Mouse (Mus musculus) lung, embryonic 16.5 days (tissue): ENCODE results near the gene Rsf1. TPM values are rescaled to one million over a fixed set of nuclear protein-coding genes. Genes with fewer than 3 reads are reported as not detected.

Experiments
- ATAC-seq: fragments of 200-750 bp; cut with Nextera tagmentation; 2 replicates; pipeline ENCODE4 v1.8.0; 2017; ENCODE audit warnings: low read depth, mild to moderate bottlenecking, moderate library complexity
- H3K27ac ChIP-seq: fragments of 300-500 bp; sonication (generic); 2 replicates; pipeline ENCODE4 v1.5.1; 2014; ENCODE audit warnings: mild to moderate bottlenecking, control low read depth, low read length
- H3K27me3 ChIP-seq: fragments of 300-500 bp; sonication (generic); 2 replicates; pipeline ENCODE4 v1.6.1; 2014; ENCODE audit warnings: low read depth, low read length, mixed read lengths; ENCODE audit not compliant: control insufficient read depth, insufficient read depth
- H3K36me3 ChIP-seq: fragments of 300-500 bp; sonication (generic); 2 replicates; pipeline ENCODE4 v1.6.1; 2014; ENCODE audit warnings: low read length; ENCODE audit not compliant: control insufficient read depth, insufficient read depth
- H3K4me1 ChIP-seq: fragments of 300-500 bp; sonication (generic); replicated peaks from 2 replicates; pipeline ENCODE4 v1.6.1; 2014; ENCODE audit warnings: low read length, mixed read lengths; ENCODE audit not compliant: control insufficient read depth, insufficient read depth
- H3K4me2 ChIP-seq: fragments of 300-500 bp; sonication (generic); 2 replicates; pipeline ENCODE4 v1.6.1; 2014; ENCODE audit warnings: low read depth, low read length, control low read depth
- H3K4me3 ChIP-seq: fragments of 300-500 bp; sonication (generic); 2 replicates; pipeline ENCODE4 v1.5.1; 2014; ENCODE audit warnings: mild to moderate bottlenecking, low read length, control low read depth
- H3K9ac ChIP-seq: fragments of 300-500 bp; sonication (generic); 2 replicates; pipeline ENCODE4 v1.6.1; 2014; ENCODE audit warnings: low read length, control low read depth
- H3K9me3 ChIP-seq: fragments of 300-500 bp; sonication (generic); 2 replicates; pipeline ENCODE4 v1.6.1; 2016; ENCODE audit warnings: low read length; ENCODE audit not compliant: control insufficient read depth
- WGBS: fragments of 180-500 bp; shearing (Covaris S2); extraction: QIAGEN DNeasy Blood & Tissue Kit; methylation state at CpG from one replicate; pipeline ENCODE4 v1.1.7; 2014; 5-methylcytosine and 5-hydroxymethylcytosine counted together
- polyA plus RNA-seq: library from polyadenylated mRNA; unstranded; fragments of >200 nt; fragmentation: Nextera tagmentation; extraction: Ambion mirVana; gene quantifications from 2 replicates; pipeline ENCODE4 v1.2.1, GENCODE M21; 2015

The Rsf1 gene
- polyA plus RNA-seq, 1 experiment from 2014 or later, result 18.6 TPM

- H3K27ac ChIP-seq, result no peak overlapping the region
These were observed 146.4 kb downstream of the Rsf1 start for GRCm38 (mm10) chr7:97726080-97726479.

GRCm38 (mm10) chr7:97726778-97727177 is 147.1 kb downstream of the Rsf1 start:
- H3K27me3 ChIP-seq, result no peaks in the 10 kb centered on the region
- H3K4me2 ChIP-seq, result no peak overlapping the region
- H3K27ac ChIP-seq, result no peak overlapping the region
- no peak overlapping the region for H3K4me3 ChIP-seq
- no peaks in the 10 kb centered on the region for H3K9me3 ChIP-seq
- H3K4me1 ChIP-seq, result no peaks in the 10 kb centered on the region
- no peaks in the 10 kb centered on the region; the same call in 1 of the 2 replicates for H3K36me3 ChIP-seq
- no peak for ATAC-seq
- no peak overlapping the region for H3K9ac ChIP-seq
- WGBS, result 76% methylated on average over 7 of the region's 7 CpGs

More at GRCm38 (mm10) chr7:97726080-97726479, 146.4 kb downstream of the Rsf1 start:
- no peak overlapping the region for H3K4me2 ChIP-seq
- WGBS, result 88% methylated on average over 7 of the region's 7 CpGs
- H3K4me3 ChIP-seq, result no peak overlapping the region
- no peaks in the 10 kb centered on the region for H3K9me3 ChIP-seq
- no peaks in the 10 kb centered on the region for H3K27me3 ChIP-seq
- no peaks in the 10 kb centered on the region for H3K4me1 ChIP-seq
- no peak for ATAC-seq
- no peak overlapping the region for H3K9ac ChIP-seq
- H3K36me3 ChIP-seq, result no peaks in the 10 kb centered on the region; the same call in 1 of the 2 replicates

DNA sequence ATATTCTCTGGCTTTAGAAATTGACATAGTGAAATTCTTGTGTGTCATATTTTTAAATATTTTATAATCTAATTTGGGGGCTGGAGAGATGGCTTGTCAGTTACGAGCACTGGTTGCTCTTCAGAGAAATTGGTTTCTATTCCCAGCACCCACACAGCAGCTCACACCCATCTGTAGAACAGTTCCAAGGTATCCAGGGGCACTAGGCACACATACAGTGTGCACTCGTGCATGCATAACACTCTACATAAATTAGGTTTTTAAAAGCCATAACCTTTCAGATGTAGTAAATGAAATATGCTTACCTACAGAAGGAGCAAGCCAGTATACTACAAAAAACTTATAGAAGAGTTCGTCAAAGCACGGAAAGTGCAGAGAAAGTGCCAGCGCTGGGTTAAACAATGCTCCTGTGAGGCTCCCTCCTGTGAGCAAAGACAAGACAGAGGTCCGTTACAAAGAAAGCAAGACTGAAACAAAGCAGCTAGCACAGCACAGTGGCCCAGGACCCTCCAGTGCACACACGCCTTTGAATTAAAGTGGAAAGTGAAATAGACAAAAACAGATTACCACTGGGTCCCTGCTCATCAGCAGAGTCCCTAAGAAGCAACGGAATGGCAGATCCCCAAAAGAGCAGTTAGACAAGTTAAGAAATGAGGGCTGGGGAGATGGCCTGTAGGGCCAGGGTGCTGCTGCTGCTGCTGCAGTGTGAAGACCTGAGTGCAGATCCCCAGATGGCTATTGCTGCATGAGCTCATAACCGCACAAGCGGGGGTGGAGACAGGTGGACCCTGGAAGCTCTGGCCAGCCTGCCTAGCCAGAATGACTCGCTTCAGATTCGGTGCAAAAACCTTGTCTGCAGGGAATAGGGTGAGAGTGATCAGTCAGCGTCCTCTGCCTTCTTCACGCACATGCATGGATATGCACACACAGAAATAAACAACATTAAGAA is 149.3 kb downstream of the Rsf1 start:
- Histone ChIP-seq H3K9ac (no peak overlapping the region), H3K4me3 (no peak overlapping the region), H3K4me1 (no peaks in the 10 kb centered on the region), H3K27me3 (no peaks in the 10 kb centered on the region), H3K4me2 (no peak overlapping the region), H3K36me3 (no peaks in the 10 kb centered on the region; the same call in 1 of the 2 replicates), H3K27ac (no peak overlapping the region), H3K9me3 (no peaks in the 10 kb centered on the region)
- 72% methylated on average over 14 of the region's 14 CpGs for WGBS
- no peak for ATAC-seq

DNA sequence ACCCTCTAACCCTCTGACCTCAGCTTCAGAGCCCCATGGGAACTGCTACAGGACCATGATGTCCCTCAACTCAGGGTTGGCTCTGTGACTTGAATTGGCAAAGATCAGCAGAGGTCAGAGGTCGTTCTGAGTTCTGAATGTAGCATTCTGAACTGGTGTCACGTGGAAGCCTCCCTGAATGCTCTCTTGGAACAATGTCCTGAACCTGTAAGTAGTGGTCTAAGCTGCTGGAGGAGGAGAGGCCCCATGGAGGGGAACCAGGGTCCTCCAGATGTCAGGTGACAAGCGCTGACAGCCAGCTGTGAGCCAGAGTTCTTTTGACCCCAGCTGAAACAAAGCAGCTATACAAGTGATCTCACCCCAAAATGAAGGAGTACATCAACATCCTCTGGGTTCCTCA is 150.7 kb downstream of the Rsf1 start:
- ATAC-seq, result no peak
- no peak overlapping the region for H3K4me3 ChIP-seq
- 66% methylated on average over 3 of the region's 3 CpGs for WGBS
- no peak overlapping the region for H3K9ac ChIP-seq
- no peaks in the 10 kb centered on the region; the same call in 1 of the 2 replicates for H3K36me3 ChIP-seq
- H3K27ac ChIP-seq, result no peak overlapping the region
- no peaks in the 10 kb centered on the region for H3K27me3 ChIP-seq
- H3K9me3 ChIP-seq, result no peaks in the 10 kb centered on the region
- no peaks in the 10 kb centered on the region for H3K4me1 ChIP-seq
- H3K4me2 ChIP-seq, result no peak overlapping the region

DNA sequence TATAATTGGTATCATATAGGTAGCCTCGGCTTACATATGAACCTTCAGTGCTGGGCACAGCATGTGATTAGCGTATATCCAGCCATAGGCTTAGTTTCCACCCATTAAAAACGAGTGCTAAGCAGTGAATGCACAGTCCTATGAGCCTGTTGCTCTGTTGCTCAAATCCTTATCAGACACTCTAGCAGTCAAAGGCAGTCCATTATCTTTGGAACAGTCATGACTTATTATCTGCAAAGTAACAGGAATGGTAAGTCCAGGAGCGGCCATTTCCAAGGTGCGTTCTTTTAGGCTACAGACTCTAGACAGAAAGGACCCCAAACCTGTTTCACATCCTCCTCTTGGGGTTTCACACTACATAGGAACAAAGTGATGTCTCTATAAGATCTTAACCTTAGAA is 153.9 kb downstream of the Rsf1 start:
- Histone ChIP-seq H3K4me2 (no peak overlapping the region), H3K36me3 (no peaks in the 10 kb centered on the region)
- 72% methylated on average over 5 of the region's 5 CpGs for WGBS

DNA sequence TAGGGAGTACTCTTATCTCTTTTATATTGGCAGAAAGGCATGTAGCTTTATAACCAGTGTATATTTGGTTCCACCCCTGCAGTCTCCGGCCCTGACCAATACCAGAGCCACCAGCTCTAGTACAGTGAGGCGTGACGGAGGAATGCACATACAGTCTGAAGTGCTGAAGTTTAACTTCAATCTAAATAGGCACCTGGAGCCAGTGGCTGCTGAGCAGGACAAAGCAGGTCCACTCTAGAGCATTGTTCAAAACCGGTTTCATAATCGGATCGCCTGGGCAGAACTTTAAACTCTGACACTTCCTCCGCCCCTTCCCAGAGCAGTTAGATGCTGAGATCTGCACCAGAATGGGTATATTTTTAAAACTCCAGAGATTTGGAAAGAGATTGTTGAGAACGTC is 155.3 kb downstream of the Rsf1 start:
- no peak for ATAC-seq
- Histone ChIP-seq H3K9me3 (no peaks in the 10 kb centered on the region), H3K4me3 (no peak overlapping the region), H3K9ac (no peak overlapping the region), H3K36me3 (no peaks in the 10 kb centered on the region), H3K27me3 (no peaks in the 10 kb centered on the region), H3K4me2 (no peak overlapping the region; the same call in 1 of the 2 replicates), H3K4me1 (peaks cover 8% of the 10 kb centered on the region), H3K27ac (no peak overlapping the region)
- 70% methylated on average over 8 of the region's 8 CpGs for WGBS

More for the DNA sequence above, 153.9 kb downstream of the Rsf1 start:
- H3K9me3 ChIP-seq, result no peaks in the 10 kb centered on the region
- no peak overlapping the region for H3K27ac ChIP-seq
- no peak overlapping the region for H3K4me3 ChIP-seq
- H3K9ac ChIP-seq, result no peak overlapping the region
- no peak for ATAC-seq
- H3K4me1 ChIP-seq, result peaks cover 8% of the 10 kb centered on the region
- no peaks in the 10 kb centered on the region for H3K27me3 ChIP-seq

DNA sequence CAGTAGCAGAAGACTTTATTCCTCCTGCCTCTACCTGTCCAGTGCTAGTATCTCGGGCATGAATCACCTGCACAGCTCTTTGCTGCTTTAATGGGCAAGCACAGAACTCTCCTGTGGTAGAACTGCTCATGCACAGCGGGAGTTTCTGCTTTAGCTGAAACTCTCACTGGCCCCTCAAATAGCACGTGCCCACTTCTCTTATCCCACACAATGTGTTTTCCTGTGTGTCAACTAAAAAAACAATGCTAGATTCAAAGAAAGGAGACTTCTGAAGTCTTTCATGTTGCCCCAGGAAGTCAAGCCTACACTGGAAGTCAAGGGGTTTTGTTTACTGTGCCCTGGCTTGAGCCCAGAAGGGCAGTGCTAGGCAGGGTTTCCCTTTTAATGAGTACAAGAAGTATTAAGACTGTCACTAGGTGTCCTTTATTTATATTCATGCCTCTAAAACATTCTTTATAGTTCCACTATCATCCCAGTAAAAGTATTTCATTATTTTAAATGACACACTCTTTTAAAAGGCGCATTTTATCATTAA is 156.3 kb downstream of the Rsf1 start:
- H3K36me3 ChIP-seq, result no peaks in the 10 kb centered on the region
- no peak overlapping the region for H3K4me2 ChIP-seq
- H3K9ac ChIP-seq, result no peak overlapping the region
- H3K27me3 ChIP-seq, result no peaks in the 10 kb centered on the region
- ATAC-seq, result no peak
- no peaks in the 10 kb centered on the region for H3K9me3 ChIP-seq
- H3K4me3 ChIP-seq, result no peak overlapping the region
- WGBS, result 38% methylated on average over 4 of the region's 4 CpGs
- no peak overlapping the region for H3K27ac ChIP-seq
- peaks cover 10% of the 10 kb centered on the region for H3K4me1 ChIP-seq

DNA sequence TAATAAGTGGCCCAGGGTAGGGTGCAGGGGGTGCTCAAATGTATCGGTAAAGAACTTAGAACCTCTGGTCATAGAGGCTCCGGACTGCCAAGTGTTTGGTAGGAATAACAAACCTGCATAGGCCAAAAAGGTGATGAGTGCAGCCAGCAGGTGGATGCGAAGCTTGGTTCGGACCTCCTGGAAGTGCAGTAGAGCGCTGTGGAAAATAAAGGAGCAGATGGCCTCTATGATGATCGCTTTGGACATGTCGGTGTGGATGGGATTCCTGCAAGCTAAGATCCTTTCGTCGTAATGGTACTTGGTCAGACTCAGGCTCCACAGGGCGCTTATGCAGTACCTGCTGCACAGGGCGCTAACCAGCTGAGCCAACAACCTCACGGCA is 157.6 kb downstream of the Rsf1 start:
- 6% methylated on average over 12 of the region's 12 CpGs for WGBS
- no peaks in the 10 kb centered on the region for H3K27me3 ChIP-seq
- ATAC-seq, result peak; percentile 5

DNA sequence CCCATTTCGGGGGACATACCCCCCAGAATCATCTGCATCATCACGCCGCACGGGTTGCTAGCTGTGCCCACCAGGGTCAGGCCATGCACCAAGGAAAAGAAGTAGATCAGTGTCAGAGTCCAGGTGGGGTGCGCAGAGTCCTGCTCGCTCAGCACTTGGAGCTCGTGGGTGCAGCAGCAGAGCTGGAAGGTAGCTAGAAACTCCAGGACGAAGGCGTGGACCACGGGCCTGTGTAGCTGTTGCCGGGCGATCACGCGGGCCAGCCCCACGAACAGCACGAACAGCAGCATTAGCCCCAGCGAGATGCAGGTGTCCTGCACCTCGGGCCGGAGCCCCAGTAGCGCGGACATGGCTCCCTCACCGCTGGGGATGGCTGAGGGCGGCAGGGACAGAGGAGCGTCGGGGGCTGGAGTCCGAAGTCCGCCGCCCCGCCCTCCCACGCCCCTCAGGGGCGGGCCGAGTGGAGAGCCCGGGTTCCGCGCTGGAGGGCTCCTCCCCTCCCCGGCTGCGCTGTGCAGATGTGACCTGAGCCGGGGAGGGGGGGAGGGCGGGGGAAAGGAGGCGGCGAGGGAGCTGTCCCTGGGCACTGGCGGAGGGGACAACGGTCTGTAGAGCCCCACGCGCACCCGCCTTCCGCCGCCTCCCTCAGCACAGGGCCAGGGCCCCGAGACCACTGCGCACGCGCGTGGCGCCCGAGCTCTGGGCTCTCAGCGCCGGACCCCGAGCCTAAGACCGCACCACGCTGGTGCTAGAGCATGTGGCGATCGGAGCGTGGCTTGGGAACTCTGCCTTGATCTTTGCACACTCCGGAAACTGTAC is 158.2 kb downstream of the Rsf1 start, which contains the start of gene Aqp11:
Aqp11 (minus strand) TSS at position 652 of the 819 bp plus-strand sequence.
- H3K9me3 ChIP-seq, result no peaks in the 10 kb centered on the region
- under 1% methylated on average over 54 of the region's 64 CpGs for WGBS
- H3K27ac ChIP-seq, result no peak within 1 kb of the TSS
- H3K9ac ChIP-seq, result peak within 1 kb of the TSS; percentile 71
- no peaks in the 10 kb centered on the region for H3K36me3 ChIP-seq
- peak within 1 kb of the TSS; percentile 53 for H3K4me3 ChIP-seq
- peak; percentile 97 for ATAC-seq
- H3K4me2 ChIP-seq, result peak within 1 kb of the TSS; percentile 86
- H3K4me1 ChIP-seq, result peaks cover 11% of the 10 kb centered on the region
- no peaks in the 10 kb centered on the region for H3K27me3 ChIP-seq

More for the DNA sequence above, 157.6 kb downstream of the Rsf1 start:
- Histone ChIP-seq H3K9me3 (no peaks in the 10 kb centered on the region), H3K4me3 (peak overlapping the region; percentile 53), H3K27ac (no peak overlapping the region), H3K36me3 (no peaks in the 10 kb centered on the region), H3K9ac (peak overlapping the region; percentile 71), H3K4me2 (peak overlapping the region; percentile 86), H3K4me1 (peaks cover 11% of the 10 kb centered on the region)
